Mouse (Mus musculus): Measurements from ENCODE around the gene Micall2. TPM values are rescaled to one million over a fixed set of nuclear protein-coding genes. Genes with fewer than 3 reads are reported as not detected.
"Not testable (repeated sequence)": the region's sequence is repeated elsewhere in the genome, so short reads cannot be mapped to it uniquely, and the experiment has no call there.

Gene Micall2
- polyA plus RNA-seq, 1 experiment from 2014 or later: 6.5 TPM

GRCm38 (mm10) chr5:139696954-139697353 is 39.2 kb downstream of the Micall2 start:
- Histone ChIP-seq H3K4me3 (replicated peaks) (no peak overlapping the region), H3K9ac (replicated peaks) (no peak overlapping the region), H3K36me3 (no peaks in the 10 kb centered on the region), H3K9me3 (no peaks in the 10 kb centered on the region), H3K4me2 (no peak overlapping the region), H3K27ac (no peak overlapping the region), H3K27me3 (peaks cover 15% of the 10 kb centered on the region), H3K4me1 (replicated peaks) (peaks cover 11% of the 10 kb centered on the region)
- 84% methylated on average over 6 of the region's 6 CpGs for WGBS
- ATAC-seq (ENCODE audit: insufficient number of reproducible peaks, insufficient read depth, low FRiP score, low TSS enrichment, low read depth): no peak

- 73% methylated on average over 3 of the region's 3 CpGs for WGBS
- not testable (repeated sequence) for H3K36me3 ChIP-seq; H3K4me2 ChIP-seq; ATAC-seq (ENCODE audit: insufficient number of reproducible peaks, insufficient read depth, low FRiP score, low TSS enrichment, low read depth); H3K4me3 ChIP-seq (replicated peaks); H3K27ac ChIP-seq; H3K9me3 ChIP-seq; H3K9ac ChIP-seq (replicated peaks)
- H3K27me3 ChIP-seq: peaks cover 22% of the 10 kb centered on the region
- H3K4me1 ChIP-seq (replicated peaks): peaks cover 11% of the 10 kb centered on the region
Observed at GRCm38 (mm10) chr5:139695876-139696275, 40.3 kb downstream of the Micall2 start.

DNA sequence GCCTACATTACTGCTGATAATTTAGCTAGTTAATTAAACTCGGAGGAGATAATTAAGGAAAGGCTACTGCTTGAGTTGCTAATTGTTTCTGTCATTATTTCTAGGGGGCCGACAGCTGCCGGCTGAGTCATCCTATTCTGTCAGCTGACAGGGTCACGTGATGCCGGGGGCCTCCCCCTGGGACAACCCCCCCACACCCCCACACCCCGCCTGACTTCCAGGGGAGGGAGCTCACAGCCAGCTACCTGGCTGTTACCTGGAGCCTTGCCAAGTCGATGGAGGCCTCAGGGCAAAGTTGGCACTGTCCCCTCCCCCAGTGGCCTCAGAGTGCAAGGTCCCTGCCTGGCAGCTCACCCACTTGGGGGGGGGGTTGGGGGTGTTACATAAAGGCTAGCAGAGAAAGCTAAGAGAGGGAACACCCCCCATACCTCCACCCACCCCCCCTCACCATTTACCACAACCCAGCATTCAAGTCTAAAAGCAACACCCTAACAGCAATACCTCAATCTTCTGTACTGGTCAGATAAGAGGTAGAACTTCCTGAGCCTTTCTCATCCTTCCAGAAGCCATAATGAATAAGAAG is 41.1 kb downstream of the Micall2 start:
- WGBS: 26% methylated on average over 7 of the region's 7 CpGs
- H3K4me3 ChIP-seq (replicated peaks): peak overlapping the region; percentile 15; the same call in 1 of the 2 replicates
- H3K27ac ChIP-seq: no peak overlapping the region
- no peaks in the 10 kb centered on the region for H3K9me3 ChIP-seq
- H3K4me2 ChIP-seq: peak overlapping the region; percentile 40
- H3K36me3 ChIP-seq: no peaks in the 10 kb centered on the region
- H3K9ac ChIP-seq (replicated peaks): no peak overlapping the region
- ATAC-seq (ENCODE audit: insufficient number of reproducible peaks, insufficient read depth, low FRiP score, low TSS enrichment, low read depth): no peak
- peaks cover 11% of the 10 kb centered on the region for H3K4me1 ChIP-seq (replicated peaks)
- peaks cover 22% of the 10 kb centered on the region for H3K27me3 ChIP-seq

GRCm38 (mm10) chr5:139694292-139694988 is 41.7 kb downstream of the Micall2 start:
- 48% methylated on average over 16 of the region's 16 CpGs for WGBS

GRCm38 (mm10) chr5:139690791-139691190 is 45.3 kb downstream of the Micall2 start:
- Histone ChIP-seq H3K27ac (no peak overlapping the region), H3K4me2 (no peak overlapping the region), H3K9me3 (no peaks in the 10 kb centered on the region), H3K9ac (replicated peaks) (no peak overlapping the region), H3K27me3 (peaks cover 53% of the 10 kb centered on the region), H3K36me3 (no peaks in the 10 kb centered on the region), H3K4me1 (replicated peaks) (peaks cover 24% of the 10 kb centered on the region), H3K4me3 (replicated peaks) (no peak overlapping the region)
- ATAC-seq (ENCODE audit: insufficient number of reproducible peaks, insufficient read depth, low FRiP score, low TSS enrichment, low read depth): no peak
- 74% methylated on average over 9 of the region's 9 CpGs for WGBS

More at GRCm38 (mm10) chr5:139694292-139694988, 41.7 kb downstream of the Micall2 start:
- Histone ChIP-seq H3K9ac (replicated peaks) (0 out of 2 replicates have a peak overlapping the region, but pooled peaks have one; percentile 28), H3K4me2 (peak overlapping the region; percentile 40), H3K9me3 (no peaks in the 10 kb centered on the region), H3K36me3 (no peaks in the 10 kb centered on the region), H3K4me1 (replicated peaks) (peaks cover 11% of the 10 kb centered on the region), H3K27me3 (peaks cover 22% of the 10 kb centered on the region), H3K27ac (no peak overlapping the region), H3K4me3 (replicated peaks) (peak overlapping the region; percentile 15; the same call in 1 of the 2 replicates)
- ATAC-seq (ENCODE audit: insufficient number of reproducible peaks, insufficient read depth, low FRiP score, low TSS enrichment, low read depth): no peak

DNA sequence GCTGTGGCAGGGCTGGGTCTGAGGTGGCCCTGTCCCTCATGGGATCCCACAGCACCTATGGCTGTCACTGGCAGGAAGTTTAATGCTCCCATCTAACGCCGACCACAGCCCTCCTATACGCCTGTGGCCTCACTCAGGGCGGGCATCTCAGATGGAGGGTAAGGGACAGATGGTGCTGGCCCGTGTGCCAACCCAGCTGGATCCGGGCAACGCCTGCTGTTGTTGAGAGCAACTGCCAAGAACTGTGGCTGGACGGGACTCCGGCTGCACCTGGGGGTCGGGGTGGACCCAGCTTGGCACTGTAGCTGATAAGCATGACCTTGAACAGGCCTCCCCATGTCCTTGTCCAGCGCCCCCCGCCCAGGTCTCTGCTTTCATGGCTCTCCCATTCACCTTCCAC is 47.8 kb downstream of the Micall2 start:
- no peaks in the 10 kb centered on the region for H3K36me3 ChIP-seq
- no peak overlapping the region for H3K4me3 ChIP-seq (replicated peaks)
- H3K27me3 ChIP-seq: peaks cover 65% of the 10 kb centered on the region
- WGBS: 82% methylated on average over 12 of the region's 12 CpGs
- no peak overlapping the region for H3K4me2 ChIP-seq
- H3K9me3 ChIP-seq: no peaks in the 10 kb centered on the region
- ATAC-seq (ENCODE audit: insufficient number of reproducible peaks, insufficient read depth, low FRiP score, low TSS enrichment, low read depth): no peak
- H3K4me1 ChIP-seq (replicated peaks): peaks cover 18% of the 10 kb centered on the region
- H3K27ac ChIP-seq: no peak overlapping the region
- H3K9ac ChIP-seq (replicated peaks): no peak overlapping the region

DNA sequence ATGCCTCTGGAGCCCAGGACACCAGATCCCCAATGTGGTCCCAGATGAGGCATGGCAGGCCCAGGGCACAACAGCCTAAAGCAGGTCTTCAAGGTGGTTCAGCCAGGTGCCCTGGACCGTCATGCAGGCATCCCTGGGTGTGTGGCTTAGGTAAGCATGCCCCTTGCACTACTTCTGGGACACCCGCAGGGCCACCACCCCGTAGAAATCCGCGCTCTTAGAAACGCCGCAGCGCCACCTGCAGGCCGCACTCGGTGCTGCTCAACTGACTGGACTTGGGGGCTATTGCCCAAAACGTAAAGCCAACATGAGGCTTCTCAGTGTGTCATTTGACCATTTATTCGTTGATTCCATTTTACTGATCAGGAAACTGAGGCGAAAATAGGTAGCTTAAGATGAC is 48.5 kb downstream of the Micall2 start:
- WGBS: 10% methylated on average over 13 of the region's 13 CpGs

DNA sequence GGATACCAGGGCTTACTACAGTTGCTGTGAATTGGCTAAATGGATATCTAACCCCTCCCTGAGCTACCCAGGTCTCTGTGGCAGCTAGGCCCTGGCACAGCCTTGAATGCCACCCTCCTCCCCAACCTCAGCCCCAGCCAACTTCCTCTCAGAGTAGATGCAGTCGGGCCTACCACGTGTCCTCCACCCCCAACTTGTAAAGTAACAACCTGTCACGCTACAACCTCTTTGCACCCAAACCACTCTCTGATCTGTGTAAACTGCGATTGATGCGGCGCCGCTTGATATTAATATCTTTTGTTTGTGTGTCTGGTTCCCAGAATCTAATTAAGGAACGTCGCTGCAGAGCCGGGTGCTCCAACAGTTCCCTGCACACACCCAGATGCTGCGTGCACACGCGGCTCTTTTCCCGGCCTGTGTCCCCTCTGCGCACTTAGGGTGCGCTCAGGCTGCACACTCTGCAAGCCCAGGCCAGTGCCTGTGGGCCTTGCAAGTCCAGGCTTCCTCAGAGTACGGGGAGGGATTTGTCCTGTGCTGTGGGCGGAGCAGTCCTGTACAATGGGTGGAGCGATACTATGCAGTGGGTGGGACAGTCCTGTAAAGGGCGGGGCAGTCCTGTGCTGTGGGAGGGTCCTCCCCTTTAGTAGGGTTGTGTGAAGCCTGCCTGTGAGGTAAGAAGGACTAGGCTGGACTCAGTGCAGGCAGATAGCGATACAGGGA is 49.4 kb downstream of the Micall2 start:
- Histone ChIP-seq H3K9ac (replicated peaks) (0 out of 2 replicates have a peak overlapping the region, but pooled peaks have one; percentile 27), H3K27ac (0 out of 2 replicates have a peak overlapping the region, but pooled peaks have one; percentile 9), H3K4me3 (replicated peaks) (no peak overlapping the region), H3K9me3 (no peaks in the 10 kb centered on the region), H3K4me1 (replicated peaks) (peaks cover 35% of the 10 kb centered on the region), H3K27me3 (peaks cover 81% of the 10 kb centered on the region), H3K36me3 (no peaks in the 10 kb centered on the region), H3K4me2 (peak overlapping the region; percentile 30; the same call in 1 of the 2 replicates)
- ATAC-seq (ENCODE audit: insufficient number of reproducible peaks, insufficient read depth, low FRiP score, low TSS enrichment, low read depth): peak; percentile 83
- whole genome bisulfite sequencing: 28% methylated on average over 21 of the region's 21 CpGs

More for the DNA sequence above, 48.5 kb downstream of the Micall2 start:
- H3K36me3 ChIP-seq: no peaks in the 10 kb centered on the region
- no peaks in the 10 kb centered on the region for H3K9me3 ChIP-seq
- no peak overlapping the region for H3K9ac ChIP-seq (replicated peaks)
- H3K4me3 ChIP-seq (replicated peaks): no peak overlapping the region
- H3K27me3 ChIP-seq: peaks cover 72% of the 10 kb centered on the region
- no peak overlapping the region for H3K27ac ChIP-seq
- H3K4me2 ChIP-seq: no peak overlapping the region
- no peak for ATAC-seq (ENCODE audit: insufficient number of reproducible peaks, insufficient read depth, low FRiP score, low TSS enrichment, low read depth)
- peaks cover 25% of the 10 kb centered on the region for H3K4me1 ChIP-seq (replicated peaks)

- 8% methylated on average over 2 of the region's 2 CpGs for WGBS
- no peak overlapping the region for H3K27ac ChIP-seq
- peaks cover 95% of the 10 kb centered on the region for H3K27me3 ChIP-seq
- H3K4me3 ChIP-seq (replicated peaks): no peak overlapping the region
- H3K4me2 ChIP-seq: no peak overlapping the region
- no peaks in the 10 kb centered on the region for H3K36me3 ChIP-seq
- no peak overlapping the region for H3K9ac ChIP-seq (replicated peaks)
- no peaks in the 10 kb centered on the region for H3K9me3 ChIP-seq
- H3K4me1 ChIP-seq (replicated peaks): peaks cover 40% of the 10 kb centered on the region
- ATAC-seq (ENCODE audit: insufficient number of reproducible peaks, insufficient read depth, low FRiP score, low TSS enrichment, low read depth): no peak
Observed at GRCm38 (mm10) chr5:139683228-139683627, 52.9 kb downstream of the Micall2 start.

DNA sequence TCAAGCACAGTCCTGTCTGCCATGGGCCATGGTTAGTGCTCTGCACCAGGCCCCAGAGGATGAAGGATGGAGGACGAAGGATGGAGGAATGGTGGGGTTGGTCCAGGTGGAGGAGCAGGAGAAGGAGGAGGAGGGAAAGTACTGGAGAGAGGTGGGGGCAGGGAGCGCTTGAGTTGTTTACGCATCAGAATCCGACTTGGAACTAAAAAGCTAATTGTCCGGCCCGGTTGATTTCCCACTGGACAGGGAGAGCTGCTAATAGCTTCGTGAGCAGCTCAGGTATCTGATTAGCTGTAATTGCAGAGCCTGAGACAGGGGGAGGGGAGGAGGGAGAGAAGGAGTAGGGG is 53.5 kb downstream of the Micall2 start:
- Histone ChIP-seq H3K36me3 (no peaks in the 10 kb centered on the region), H3K4me3 (replicated peaks) (no peak overlapping the region), H3K27ac (peak overlapping the region; percentile 68), H3K4me2 (peak overlapping the region; percentile 34), H3K4me1 (replicated peaks) (peaks cover 40% of the 10 kb centered on the region), H3K27me3 (peaks cover 95% of the 10 kb centered on the region), H3K9ac (replicated peaks) (no peak overlapping the region), H3K9me3 (no peaks in the 10 kb centered on the region)
- 1% methylated on average over 7 of the region's 7 CpGs for WGBS
- ATAC-seq (ENCODE audit: insufficient number of reproducible peaks, insufficient read depth, low FRiP score, low TSS enrichment, low read depth): no peak

All from limb, embryonic 12.5 days (tissue).